Mouse (Mus musculus) frontal cortex, postnatal 25 days (tissue): Measurements from ENCODE around the gene Olfr267.

Experiments used
- DNase-seq, 2 experiments: peaks; one replicate each; pipeline ENCODE4 v3.0.0; 2022; ENCODE audit warnings: low spot score in 2 of 2

The Olfr267 gene

GRCm38 (mm10) chr4:58787616-58788015, at the start of gene Olfr267:
Gene Olfr267, minus strand, starts transcription at chr4:58787716.
- DNase-seq = no peak

- no peak for DNase-seq
These were observed 45.4 kb upstream of the Olfr267 start for GRCm38 (mm10) chr4:58832908-58833307.

GRCm38 (mm10) chr4:58825921-58826320, 38.4 kb upstream of the Olfr267 start:
- no peak for DNase-seq

- no peak for DNase-seq
These were observed 857 bp downstream of the Olfr267 start for GRCm38 (mm10) chr4:58786659-58787058.

GRCm38 (mm10) chr4:58763417-58763816, 24.1 kb downstream of the Olfr267 start:
- DNase-seq = no peak

- no peak for DNase-seq
These were observed 38.0 kb downstream of the Olfr267 start for GRCm38 (mm10) chr4:58749510-58749909.

GRCm38 (mm10) chr4:58749101-58749500, 38.4 kb downstream of the Olfr267 start:
- no peak for DNase-seq

GRCm38 (mm10) chr4:58745583-58746222, 41.8 kb downstream of the Olfr267 start:
- DNase-seq = no peak

- DNase-seq = no peak
These were observed 50.5 kb downstream of the Olfr267 start for GRCm38 (mm10) chr4:58736867-58737633.
